Mouse (Mus musculus): ENCODE results near the gene Rbm47.

DNA sequence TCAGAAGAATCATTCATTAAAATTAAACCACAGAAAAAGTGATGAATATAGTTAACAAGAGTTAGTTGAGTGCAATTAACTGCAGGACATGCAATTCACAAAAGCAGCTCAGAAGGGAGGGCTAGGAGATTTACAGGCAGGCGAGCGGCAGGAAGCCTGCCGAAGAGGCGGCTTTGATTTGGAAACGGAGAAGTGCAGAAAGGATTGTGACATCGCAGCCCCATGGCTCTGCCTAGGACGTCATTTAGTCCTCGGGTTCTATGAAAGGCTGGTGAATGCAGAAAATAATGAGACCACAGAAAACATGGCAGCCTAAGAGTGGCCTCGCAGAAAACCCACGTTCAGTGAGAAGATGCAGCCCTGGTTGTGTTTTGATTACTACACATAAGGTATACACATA, 34.3 kb downstream of the Rbm47 start:
- TF ChIP-seq CTCF (IDR thresholded peaks at IDR 0.05) (no peak), EP300 (IDR thresholded peaks at IDR 0.05) (no peak)

Measured in lung, postnatal 0 days (tissue).